Mouse (Mus musculus) lung, adult 2 months (tissue): ENCODE data around the gene Fkbp5.

Experiments used
- CTCF ChIP-seq: fragments of 200-500 bp; IDR thresholded peaks from 2 replicates; pipeline ENCODE4 v1.5.1; 2011; ENCODE audit warnings: mild to moderate bottlenecking, low read length, control low read depth; ENCODE audit not compliant: insufficient read depth
- POLR2A ChIP-seq: fragments of 200-500 bp; IDR thresholded peaks from 2 replicates; pipeline ENCODE4 v1.6.1; 2011; ENCODE audit warnings: low read depth, mild to moderate bottlenecking, control low read depth, low read length, borderline replicate concordance; ENCODE audit errors: extremely low read depth

DNA sequence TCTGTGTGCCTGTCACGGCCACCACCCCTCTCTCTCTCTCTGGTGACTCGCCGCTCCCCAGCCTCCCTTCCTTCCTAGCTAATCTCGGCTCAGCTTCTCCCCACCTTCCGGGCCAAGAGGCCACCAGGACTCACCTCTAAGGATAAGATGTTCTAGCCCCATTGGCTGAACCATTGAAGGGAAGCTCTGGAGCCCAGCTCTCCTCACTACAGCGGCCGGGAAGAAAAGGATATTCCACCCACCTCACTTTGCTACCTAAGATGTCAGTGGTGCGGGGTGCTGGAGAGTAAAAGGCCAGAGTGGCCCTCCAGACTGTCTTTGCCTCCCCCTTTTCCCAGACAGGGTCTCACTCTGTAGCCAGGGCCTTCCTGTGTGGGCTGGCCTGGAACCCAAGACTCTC, 152.2 kb downstream of the Fkbp5 start, which contains the start of gene Tulp1:
- TF ChIP-seq CTCF: no peak
- TF ChIP-seq POLR2A: no peak
